Mouse (Mus musculus): ENCODE data around the gene N4bp2. TPM values are rescaled to one million over a fixed set of nuclear protein-coding genes. Genes with fewer than 3 reads are reported as not detected.

N4bp2 gene
- total RNA-seq, 1 experiment, result 23.6 TPM

DNA sequence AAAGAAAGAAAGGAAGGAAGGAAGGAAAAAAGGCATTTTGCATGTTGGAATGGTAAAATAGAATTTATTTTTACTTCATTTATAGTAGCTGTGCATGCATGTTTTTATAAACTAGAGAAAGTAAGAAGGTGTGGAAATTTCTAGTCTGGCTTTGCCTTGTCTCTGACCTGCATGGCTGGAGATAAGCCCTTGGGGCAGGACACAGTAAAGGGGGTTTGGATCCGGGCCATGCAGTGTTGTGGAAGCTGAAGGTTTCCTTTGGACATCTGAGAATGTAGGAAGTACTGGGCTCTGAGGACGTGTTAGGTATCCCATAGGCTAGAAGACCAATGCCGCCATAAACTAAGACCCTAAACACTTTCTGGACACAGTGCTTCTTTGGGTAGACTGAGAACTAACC is 105.1 kb downstream of the N4bp2 start:
- Histone ChIP-seq H3K27ac (ENCODE audit: insufficient read depth, low read depth, low read length, poor library complexity, severe bottlenecking) (no peak overlapping the region), H3K4me3 (ENCODE audit: insufficient read depth in 1 of 2, low read depth in 1 of 2, low read length in 2 of 2, poor library complexity in 1 of 2, severe bottlenecking in 1 of 2) (no peak overlapping the region), H3K36me3 (ENCODE audit: control insufficient read depth, insufficient read depth, low read length, poor library complexity, severe bottlenecking) (no peaks in the 10 kb centered on the region), H3K9ac (ENCODE audit: insufficient read depth, low read depth, low read length, poor library complexity, severe bottlenecking) (no peak overlapping the region), H3K4me1 (ENCODE audit: control insufficient read depth in 2 of 2, insufficient read depth in 2 of 2, low read length in 2 of 2, poor library complexity in 1 of 2) (peaks cover 0 to 6% of the 10 kb centered on the region in 2 experiments; a peak in 1 of 4 replicates), H3K9me3 (ENCODE audit: control insufficient read depth, insufficient read depth, low read depth, low read length) (no peaks in the 10 kb centered on the region)
- in situ Hi-C loops (cut with MboI; ENCODE audit: low sequenced_read_pairs in 2 of 2, unreplicated experiment in 2 of 2), result no loop called here
- TF ChIP-seq ZNF384 (IDR thresholded peaks at IDR 0.05; ENCODE audit: low read depth, low read length) (no peak), ZC3H11A (IDR thresholded peaks at IDR 0.05; ENCODE audit: borderline replicate concordance, low read depth, low read length) (no peak), CHD2 (IDR thresholded peaks at IDR 0.05; ENCODE audit: low read depth, low read length) (no peak), HCFC1 (IDR thresholded peaks at IDR 0.05; ENCODE audit: borderline replicate concordance, insufficient read depth, low read length) (no peak), MAFK (IDR thresholded peaks at IDR 0.05; ENCODE audit: insufficient read depth, low read depth, low read length) (no peak)
- no peak for DNase-seq (ENCODE audit: low read depth, low spot score)

DNA sequence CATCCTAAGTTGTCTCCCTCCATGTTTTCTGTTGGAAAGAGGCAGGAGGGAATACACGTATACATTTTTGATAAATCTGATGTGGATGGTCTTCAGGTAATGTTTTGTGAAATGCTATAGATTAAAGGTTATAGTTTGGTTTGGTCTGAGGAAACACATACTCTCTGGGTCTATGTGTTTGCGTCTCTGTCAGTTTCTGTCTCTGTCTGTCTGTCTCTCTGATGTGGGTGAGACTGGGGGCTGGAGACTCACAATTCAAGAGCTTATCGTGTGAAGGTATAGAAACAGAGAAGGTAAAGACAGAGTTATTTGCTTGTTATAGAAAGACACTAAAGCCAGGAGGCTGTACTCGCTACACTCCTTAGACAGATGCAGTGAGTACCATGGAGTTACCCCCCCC is 106.3 kb downstream of the N4bp2 start:
- in situ Hi-C loops (cut with MboI; ENCODE audit: low sequenced_read_pairs in 2 of 2, unreplicated experiment in 2 of 2), result no loop called here
- Histone ChIP-seq H3K27ac (ENCODE audit: insufficient read depth, low read depth, low read length, poor library complexity, severe bottlenecking) (no peak overlapping the region), H3K4me3 (ENCODE audit: insufficient read depth in 1 of 2, low read depth in 1 of 2, low read length in 2 of 2, poor library complexity in 1 of 2, severe bottlenecking in 1 of 2) (no peak overlapping the region), H3K9me3 (ENCODE audit: control insufficient read depth, insufficient read depth, low read depth, low read length) (no peaks in the 10 kb centered on the region), H3K4me1 (ENCODE audit: control insufficient read depth in 2 of 2, insufficient read depth in 2 of 2, low read length in 2 of 2, poor library complexity in 1 of 2) (peaks cover 0 to 6% of the 10 kb centered on the region in 2 experiments; a peak in 1 of 4 replicates), H3K36me3 (ENCODE audit: control insufficient read depth, insufficient read depth, low read length, poor library complexity, severe bottlenecking) (no peaks in the 10 kb centered on the region), H3K9ac (ENCODE audit: insufficient read depth, low read depth, low read length, poor library complexity, severe bottlenecking) (no peak overlapping the region)
- TF ChIP-seq MAFK (IDR thresholded peaks at IDR 0.05; ENCODE audit: insufficient read depth, low read depth, low read length), result no peak
- no peak for TF ChIP-seq ZC3H11A (IDR thresholded peaks at IDR 0.05; ENCODE audit: borderline replicate concordance, low read depth, low read length)
- no peak for TF ChIP-seq CHD2 (IDR thresholded peaks at IDR 0.05; ENCODE audit: low read depth, low read length)
- TF ChIP-seq ZNF384 (IDR thresholded peaks at IDR 0.05; ENCODE audit: low read depth, low read length), result no peak
- no peak for TF ChIP-seq HCFC1 (IDR thresholded peaks at IDR 0.05; ENCODE audit: borderline replicate concordance, insufficient read depth, low read length)
- no peak for DNase-seq (ENCODE audit: low read depth, low spot score)

DNA sequence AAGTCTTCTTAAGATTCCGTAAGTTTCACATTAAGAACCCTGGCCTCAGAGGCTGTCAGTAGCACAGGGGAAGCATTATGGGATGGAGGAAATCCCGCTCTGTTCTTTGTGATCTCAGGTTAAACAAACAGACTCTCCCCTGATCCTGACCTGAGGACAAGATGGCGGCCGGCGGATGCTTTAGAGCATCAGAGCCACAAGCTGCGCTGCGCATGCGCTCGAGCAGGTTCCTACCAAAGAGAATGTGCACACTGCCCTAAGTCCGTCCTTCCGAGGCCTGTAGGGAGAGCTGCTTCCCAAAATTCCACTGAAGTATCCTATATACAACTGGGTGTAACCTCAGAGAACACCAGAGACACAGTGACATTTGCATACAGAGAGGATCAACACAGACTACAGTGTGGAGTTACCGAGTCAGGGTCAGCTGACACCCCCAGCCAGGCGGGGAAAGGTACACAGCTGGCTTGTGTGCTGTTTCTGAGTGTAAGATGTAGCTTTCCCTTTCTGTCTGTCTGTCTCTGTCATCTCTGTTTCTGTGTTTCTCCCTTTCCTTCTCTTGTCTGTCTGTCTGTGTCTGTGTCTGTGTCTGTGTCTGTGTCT is 108.1 kb downstream of the N4bp2 start:
- Histone ChIP-seq H3K4me3 (ENCODE audit: insufficient read depth in 1 of 2, low read depth in 1 of 2, low read length in 2 of 2, poor library complexity in 1 of 2, severe bottlenecking in 1 of 2) (no peak overlapping the region), H3K9ac (ENCODE audit: insufficient read depth, low read depth, low read length, poor library complexity, severe bottlenecking) (no peak overlapping the region), H3K27ac (ENCODE audit: insufficient read depth, low read depth, low read length, poor library complexity, severe bottlenecking) (no peak overlapping the region; the same call in 1 of the 2 replicates), H3K36me3 (ENCODE audit: control insufficient read depth, insufficient read depth, low read length, poor library complexity, severe bottlenecking) (no peaks in the 10 kb centered on the region), H3K4me1 (ENCODE audit: control insufficient read depth in 2 of 2, insufficient read depth in 2 of 2, low read length in 2 of 2, poor library complexity in 1 of 2) (peaks cover 0 to 6% of the 10 kb centered on the region in 2 experiments; a peak in 1 of 4 replicates), H3K9me3 (ENCODE audit: control insufficient read depth, insufficient read depth, low read depth, low read length) (no peaks in the 10 kb centered on the region)
- in situ Hi-C loops (cut with MboI; ENCODE audit: low sequenced_read_pairs in 2 of 2, unreplicated experiment in 2 of 2), result no loop called here
- TF ChIP-seq HCFC1 (IDR thresholded peaks at IDR 0.05; ENCODE audit: borderline replicate concordance, insufficient read depth, low read length) (peak; percentile 24; the same call in 1 of the 2 replicates), ZNF384 (IDR thresholded peaks at IDR 0.05; ENCODE audit: low read depth, low read length) (no peak)
- peak; percentile 43 for DNase-seq (ENCODE audit: low read depth, low spot score)

DNA sequence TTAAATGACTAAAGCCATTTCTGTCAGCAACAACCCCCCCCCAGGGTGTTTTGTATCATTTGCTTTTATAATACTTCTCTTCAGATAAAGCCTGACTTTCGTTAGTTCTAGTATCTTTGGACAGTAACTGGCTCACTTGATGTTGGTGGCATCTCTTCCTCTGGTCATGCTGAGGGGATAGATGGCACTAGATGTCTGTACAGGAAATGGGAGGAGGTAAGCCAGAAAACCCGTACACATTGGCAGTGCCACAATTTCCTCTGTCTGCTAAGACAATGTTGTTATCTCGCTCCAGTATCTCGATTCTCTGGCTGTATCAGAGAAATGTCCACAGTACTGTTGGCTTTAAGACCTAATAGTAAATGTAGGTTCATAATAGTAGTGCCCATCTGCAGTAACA is 109.9 kb downstream of the N4bp2 start:
- Histone ChIP-seq H3K9me3 (ENCODE audit: control insufficient read depth, insufficient read depth, low read depth, low read length) (no peaks in the 10 kb centered on the region), H3K4me3 (ENCODE audit: insufficient read depth in 1 of 2, low read depth in 1 of 2, low read length in 2 of 2, poor library complexity in 1 of 2, severe bottlenecking in 1 of 2) (no peak overlapping the region), H3K36me3 (ENCODE audit: control insufficient read depth, insufficient read depth, low read length, poor library complexity, severe bottlenecking) (no peaks in the 10 kb centered on the region), H3K9ac (ENCODE audit: insufficient read depth, low read depth, low read length, poor library complexity, severe bottlenecking) (no peak overlapping the region), H3K4me1 (ENCODE audit: control insufficient read depth in 2 of 2, insufficient read depth in 2 of 2, low read length in 2 of 2, poor library complexity in 1 of 2) (peaks cover 0 to 6% of the 10 kb centered on the region in 2 experiments; a peak in 1 of 4 replicates), H3K27ac (ENCODE audit: insufficient read depth, low read depth, low read length, poor library complexity, severe bottlenecking) (no peak overlapping the region)
- TF ChIP-seq HCFC1 (IDR thresholded peaks at IDR 0.05; ENCODE audit: borderline replicate concordance, insufficient read depth, low read length) (no peak), MAFK (IDR thresholded peaks at IDR 0.05; ENCODE audit: insufficient read depth, low read depth, low read length) (no peak), ZNF384 (IDR thresholded peaks at IDR 0.05; ENCODE audit: low read depth, low read length) (no peak), ZC3H11A (IDR thresholded peaks at IDR 0.05; ENCODE audit: borderline replicate concordance, low read depth, low read length) (no peak), CHD2 (IDR thresholded peaks at IDR 0.05; ENCODE audit: low read depth, low read length) (no peak)
- DNase-seq (ENCODE audit: low read depth, low spot score), result no peak
- in situ Hi-C loops (cut with MboI; ENCODE audit: low sequenced_read_pairs in 2 of 2, unreplicated experiment in 2 of 2), result no loop called here

DNA sequence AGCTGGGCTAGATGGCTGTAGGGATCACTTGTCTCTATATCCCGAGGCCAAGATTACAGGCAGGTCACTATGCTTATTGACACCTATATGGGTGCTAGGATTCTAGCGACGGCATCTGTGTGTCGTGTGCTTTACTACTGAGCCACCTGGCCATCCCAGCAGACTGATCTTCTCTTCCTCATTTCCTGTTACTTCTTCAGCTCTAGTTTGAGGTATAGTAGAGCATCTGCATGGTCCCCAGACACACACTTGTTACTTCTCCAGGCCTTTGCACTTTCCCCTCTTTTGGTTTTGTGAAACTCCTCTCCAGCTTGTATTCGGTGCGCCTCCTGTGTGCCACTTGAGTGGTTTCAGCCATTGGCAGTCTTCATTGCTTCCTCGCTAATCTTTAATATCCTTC is 111.9 kb downstream of the N4bp2 start:
- Histone ChIP-seq H3K27ac (ENCODE audit: insufficient read depth, low read depth, low read length, poor library complexity, severe bottlenecking) (no peak overlapping the region), H3K9ac (ENCODE audit: insufficient read depth, low read depth, low read length, poor library complexity, severe bottlenecking) (no peak overlapping the region), H3K36me3 (ENCODE audit: control insufficient read depth, insufficient read depth, low read length, poor library complexity, severe bottlenecking) (no peaks in the 10 kb centered on the region), H3K4me3 (ENCODE audit: insufficient read depth in 1 of 2, low read depth in 1 of 2, low read length in 2 of 2, poor library complexity in 1 of 2, severe bottlenecking in 1 of 2) (no peak overlapping the region), H3K4me1 (ENCODE audit: control insufficient read depth in 2 of 2, insufficient read depth in 2 of 2, low read length in 2 of 2, poor library complexity in 1 of 2) (peaks cover 0 to 6% of the 10 kb centered on the region in 2 experiments; a peak in 1 of 4 replicates), H3K9me3 (ENCODE audit: control insufficient read depth, insufficient read depth, low read depth, low read length) (no peaks in the 10 kb centered on the region)
- no peak for TF ChIP-seq MAFK (IDR thresholded peaks at IDR 0.05; ENCODE audit: insufficient read depth, low read depth, low read length)
- no peak for TF ChIP-seq ZC3H11A (IDR thresholded peaks at IDR 0.05; ENCODE audit: borderline replicate concordance, low read depth, low read length)
- no peak for TF ChIP-seq HCFC1 (IDR thresholded peaks at IDR 0.05; ENCODE audit: borderline replicate concordance, insufficient read depth, low read length)
- TF ChIP-seq ZNF384 (IDR thresholded peaks at IDR 0.05; ENCODE audit: low read depth, low read length), result no peak
- TF ChIP-seq CHD2 (IDR thresholded peaks at IDR 0.05; ENCODE audit: low read depth, low read length), result no peak
- no peak for DNase-seq (ENCODE audit: low read depth, low spot score)
- in situ Hi-C loops (cut with MboI; ENCODE audit: low sequenced_read_pairs in 2 of 2, unreplicated experiment in 2 of 2), result no loop called here
